Mouse (Mus musculus): ENCODE data around the gene B3gnt7.

The B3gnt7 gene

DNA sequence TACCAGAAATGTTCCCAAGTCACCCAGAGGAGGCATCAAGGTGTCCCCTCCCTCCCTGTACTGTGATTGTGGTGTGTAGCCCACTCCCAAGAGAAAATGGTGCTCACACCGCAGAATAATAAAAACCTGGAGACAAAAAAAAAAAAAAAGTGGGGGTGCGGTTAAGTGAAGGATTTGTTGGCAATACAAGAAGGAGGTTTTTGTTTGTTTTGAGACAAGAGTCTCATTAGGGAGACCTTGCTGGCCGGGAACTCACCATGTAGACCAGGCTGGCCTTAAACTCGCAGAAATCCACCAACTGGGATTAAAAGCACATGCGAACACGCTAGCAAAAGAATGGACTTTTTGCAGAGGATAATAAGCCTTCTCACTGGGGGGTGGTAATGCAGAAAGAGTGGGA is at the start of gene B3gnt7:
B3gnt7 (plus strand) TSS at position 301 of the 400 bp plus-strand sequence.
- in situ Hi-C loops (cut with MboI; ENCODE audit: low pct_unique_long_range_greater_than_20kb in 1 of 2, low sequenced_read_pairs in 2 of 2, unreplicated experiment in 1 of 2) = no loop called here

DNA sequence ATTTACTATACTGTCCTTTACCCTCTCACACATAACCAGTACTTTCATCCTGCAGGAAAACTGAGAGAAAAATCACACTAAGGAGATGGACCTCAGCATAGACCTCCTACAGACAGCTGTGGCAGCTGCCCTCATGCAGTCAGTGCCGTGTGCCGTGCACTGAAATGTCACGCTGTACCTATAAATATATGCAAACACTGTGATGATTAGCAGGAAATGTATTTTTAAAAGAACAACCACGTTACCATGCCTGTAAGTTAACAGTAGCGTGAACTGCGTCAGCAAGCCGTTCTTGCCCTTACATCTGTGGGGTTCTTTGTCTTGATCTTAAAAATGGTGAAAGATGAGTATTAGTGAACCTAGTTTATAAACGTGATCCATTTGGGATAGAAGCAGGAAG is 49.2 kb upstream of the B3gnt7 start:
- in situ Hi-C loops (cut with MboI; ENCODE audit: low pct_unique_long_range_greater_than_20kb in 1 of 2, low sequenced_read_pairs in 2 of 2, unreplicated experiment in 1 of 2) = no loop called here

GRCm38 (mm10) chr1:86256311-86256710 is 46.3 kb upstream of the B3gnt7 start:
- in situ Hi-C loops (cut with MboI; ENCODE audit: low pct_unique_long_range_greater_than_20kb in 1 of 2, low sequenced_read_pairs in 2 of 2, unreplicated experiment in 1 of 2) = no loop called here

GRCm38 (mm10) chr1:86257228-86257627 is 45.4 kb upstream of the B3gnt7 start:
- in situ Hi-C loops (cut with MboI; ENCODE audit: low pct_unique_long_range_greater_than_20kb in 1 of 2, low sequenced_read_pairs in 2 of 2, unreplicated experiment in 1 of 2) = no loop called here

- in situ Hi-C loops (cut with MboI; ENCODE audit: low pct_unique_long_range_greater_than_20kb in 1 of 2, low sequenced_read_pairs in 2 of 2, unreplicated experiment in 1 of 2) = no loop called here
Observed at GRCm38 (mm10) chr1:86258171-86258824, 44.3 kb upstream of the B3gnt7 start.

DNA sequence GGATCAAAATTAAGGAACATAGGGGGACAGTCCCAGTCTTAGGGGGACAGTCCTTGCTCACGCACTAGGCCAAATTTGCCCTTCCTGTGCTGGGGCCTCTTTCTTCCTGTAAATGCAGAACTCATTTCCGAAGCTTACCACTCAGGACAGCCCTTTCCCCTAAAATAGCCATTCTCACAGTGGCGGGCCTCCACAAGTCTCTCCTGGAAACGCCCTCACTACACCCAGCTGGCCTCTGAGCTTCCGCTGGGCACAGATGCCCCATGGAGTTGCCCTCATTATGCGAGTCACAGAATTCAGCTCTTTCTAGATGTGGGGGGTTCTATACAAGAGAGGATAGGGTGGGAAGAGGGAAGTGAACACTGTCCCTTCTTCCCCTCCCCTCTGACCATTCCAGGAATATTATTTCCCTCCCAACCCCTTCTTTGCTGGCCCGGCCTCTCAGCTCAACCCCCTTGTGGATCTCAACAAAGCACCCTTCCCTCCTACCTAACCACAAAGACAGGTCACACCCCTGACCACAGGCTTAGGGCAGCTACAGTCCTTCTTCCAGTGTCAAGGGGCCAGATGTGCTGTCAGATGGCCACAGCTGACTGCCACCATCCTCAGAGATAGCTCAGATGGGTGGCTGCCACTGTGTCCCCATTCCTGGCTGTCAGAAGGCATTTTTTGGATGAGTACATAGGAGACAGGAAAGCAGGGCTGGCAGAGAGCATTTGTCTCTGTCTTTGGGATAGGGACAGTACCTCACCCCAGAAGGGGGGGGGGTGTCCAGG is 38.9 kb upstream of the B3gnt7 start:
- in situ Hi-C loops (cut with MboI; ENCODE audit: low pct_unique_long_range_greater_than_20kb in 1 of 2, low sequenced_read_pairs in 2 of 2, unreplicated experiment in 1 of 2) = no loop called here

- in situ Hi-C loops (cut with MboI; ENCODE audit: low pct_unique_long_range_greater_than_20kb in 1 of 2, low sequenced_read_pairs in 2 of 2, unreplicated experiment in 1 of 2) = no loop called here
Observed at GRCm38 (mm10) chr1:86265060-86265459, 37.6 kb upstream of the B3gnt7 start.

DNA sequence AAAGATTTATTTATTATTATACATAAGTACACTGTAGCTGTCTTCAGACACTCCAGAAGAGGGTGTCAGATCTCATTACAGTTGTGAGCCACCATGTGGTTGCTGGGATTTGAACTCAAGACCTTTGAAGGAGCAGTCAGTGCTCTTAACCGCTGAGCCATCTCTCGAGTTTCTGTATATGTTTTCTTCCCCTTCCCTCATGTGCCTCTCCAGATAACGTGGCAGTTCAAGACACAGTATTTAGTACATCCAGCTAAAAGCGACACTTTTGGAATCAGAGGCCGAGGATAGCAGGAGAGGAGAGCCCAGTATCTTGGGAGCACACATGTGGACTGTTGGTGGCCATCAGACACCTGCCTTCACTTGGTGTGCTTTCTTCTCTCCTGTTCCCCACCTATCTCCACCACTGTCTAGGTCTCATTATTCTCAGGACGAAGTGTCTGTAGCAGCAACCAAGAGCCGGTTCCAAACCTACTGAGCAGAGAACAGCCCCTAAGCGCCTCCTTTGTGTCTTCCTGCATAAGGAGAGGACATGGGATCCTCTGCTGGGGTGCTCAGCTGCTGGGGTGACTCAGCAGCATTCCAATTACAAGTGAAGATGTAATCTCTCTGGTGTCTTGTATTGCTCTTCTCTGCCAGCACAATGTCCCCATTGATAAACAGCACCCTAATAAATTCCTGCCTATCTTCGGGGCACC is 34.0 kb upstream of the B3gnt7 start:
- in situ Hi-C loops (cut with MboI; ENCODE audit: low pct_unique_long_range_greater_than_20kb in 1 of 2, low sequenced_read_pairs in 2 of 2, unreplicated experiment in 1 of 2) = no loop called here

- in situ Hi-C loops (cut with MboI; ENCODE audit: low pct_unique_long_range_greater_than_20kb in 1 of 2, low sequenced_read_pairs in 2 of 2, unreplicated experiment in 1 of 2) = no loop called here
Observed at GRCm38 (mm10) chr1:86269190-86269508, 33.5 kb upstream of the B3gnt7 start.

- in situ Hi-C loops (cut with MboI; ENCODE audit: low pct_unique_long_range_greater_than_20kb in 1 of 2, low sequenced_read_pairs in 2 of 2, unreplicated experiment in 1 of 2) = no loop called here
Observed at GRCm38 (mm10) chr1:86271707-86272106, 30.9 kb upstream of the B3gnt7 start.

GRCm38 (mm10) chr1:86277055-86277454 is 25.6 kb upstream of the B3gnt7 start:
- in situ Hi-C loops (cut with MboI; ENCODE audit: low pct_unique_long_range_greater_than_20kb in 1 of 2, low sequenced_read_pairs in 2 of 2, unreplicated experiment in 1 of 2) = no loop called here

GRCm38 (mm10) chr1:86281781-86282536 is 20.7 kb upstream of the B3gnt7 start:
- in situ Hi-C loops (cut with MboI; ENCODE audit: low pct_unique_long_range_greater_than_20kb in 1 of 2, low sequenced_read_pairs in 2 of 2, unreplicated experiment in 1 of 2) = no loop called here

DNA sequence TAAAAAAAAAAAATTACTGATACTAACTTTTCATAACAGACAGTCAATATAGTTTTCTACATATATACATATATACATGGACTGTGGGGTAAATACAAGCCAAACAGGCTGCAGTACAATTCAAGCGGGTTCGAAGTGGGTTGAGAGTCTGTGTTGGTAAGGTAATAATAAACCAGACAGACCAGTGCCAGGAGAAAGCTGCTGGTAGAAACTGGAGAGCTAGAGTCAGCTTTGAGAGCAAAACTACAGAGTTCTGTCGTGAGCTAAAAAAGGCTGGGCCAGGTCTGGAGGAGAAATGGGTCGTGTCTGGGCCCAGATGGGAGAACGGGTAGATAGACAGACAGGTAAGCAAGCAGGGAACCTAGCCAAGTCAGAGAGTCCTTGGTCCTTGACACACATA is 18.5 kb upstream of the B3gnt7 start:
- in situ Hi-C loops (cut with MboI; ENCODE audit: low pct_unique_long_range_greater_than_20kb in 1 of 2, low sequenced_read_pairs in 2 of 2, unreplicated experiment in 1 of 2) = no loop called here

- in situ Hi-C loops (cut with MboI; ENCODE audit: low pct_unique_long_range_greater_than_20kb in 1 of 2, low sequenced_read_pairs in 2 of 2, unreplicated experiment in 1 of 2) = no loop called here
Observed at GRCm38 (mm10) chr1:86285295-86285694, 17.3 kb upstream of the B3gnt7 start.

GRCm38 (mm10) chr1:86287473-86287872 is 15.2 kb upstream of the B3gnt7 start:
- in situ Hi-C loops (cut with MboI; ENCODE audit: low pct_unique_long_range_greater_than_20kb in 1 of 2, low sequenced_read_pairs in 2 of 2, unreplicated experiment in 1 of 2) = no loop called here

DNA sequence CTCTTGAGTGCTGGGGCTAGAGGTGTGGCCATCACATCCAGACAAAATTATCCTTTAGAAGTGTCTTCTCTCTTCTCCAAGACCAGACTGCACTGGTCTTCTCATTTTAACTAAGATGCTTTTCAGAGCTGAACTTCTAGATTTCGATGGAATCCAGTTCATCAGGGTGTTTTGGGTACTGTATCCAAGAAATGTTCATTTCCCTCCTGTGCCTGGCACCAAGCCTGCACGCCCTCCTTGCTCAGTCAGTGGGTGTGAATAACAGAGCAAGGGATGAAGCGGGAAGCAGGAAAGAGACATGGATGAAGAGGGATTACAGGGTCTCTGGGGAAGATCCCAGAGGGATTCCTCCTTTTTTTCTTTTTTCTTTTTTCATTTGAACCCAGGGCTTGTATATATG is 12.2 kb upstream of the B3gnt7 start:
- in situ Hi-C loops (cut with MboI; ENCODE audit: low pct_unique_long_range_greater_than_20kb in 1 of 2, low sequenced_read_pairs in 2 of 2, unreplicated experiment in 1 of 2) = no loop called here

- in situ Hi-C loops (cut with MboI; ENCODE audit: low pct_unique_long_range_greater_than_20kb in 1 of 2, low sequenced_read_pairs in 2 of 2, unreplicated experiment in 1 of 2) = no loop called here
Observed at GRCm38 (mm10) chr1:86293091-86293490, 9.5 kb upstream of the B3gnt7 start.

- in situ Hi-C loops (cut with MboI; ENCODE audit: low pct_unique_long_range_greater_than_20kb in 1 of 2, low sequenced_read_pairs in 2 of 2, unreplicated experiment in 1 of 2) = no loop called here
Observed at GRCm38 (mm10) chr1:86293868-86294267, 8.8 kb upstream of the B3gnt7 start.

- in situ Hi-C loops (cut with MboI; ENCODE audit: low pct_unique_long_range_greater_than_20kb in 1 of 2, low sequenced_read_pairs in 2 of 2, unreplicated experiment in 1 of 2) = no loop called here
Observed at GRCm38 (mm10) chr1:86294472-86294871, 8.2 kb upstream of the B3gnt7 start.
